Comparison of ENCODE assay signal across 8 mouse cellular contexts in genomic region chrX:53670294-53670693, GRCm38 (mm10). TPM values are rescaled to one million over a fixed set of nuclear protein-coding genes. Genes with fewer than 3 reads are reported as not detected.
DNase-seq lines count a peak whose midpoint lies in the region; ATAC-seq and TF ChIP-seq lines count a peak whose summit lies in the region.

Gene Rtl8b, minus strand, starts transcription at chrX:53670408.

- H3K27ac ChIP-seq in ES-Bruce4 (ENCODE audit: insufficient read depth, low read length), result no peak within 1 kb of the TSS
- peak within 1 kb of the TSS; percentile 89 for H3K27ac ChIP-seq in layer of hippocampus, adult 2 months
- H3K27ac ChIP-seq in neural tube, embryonic 15.5 days (replicated peaks), result peak within 1 kb of the TSS; percentile 82

- H3K27me3 ChIP-seq in ES-Bruce4 (ENCODE audit: control insufficient read depth, insufficient read depth, low read length, poor library complexity, severe bottlenecking), result no peaks in the 10 kb centered on the region
- no peaks in the 10 kb centered on the region for H3K27me3 ChIP-seq in neural tube, embryonic 15.5 days (replicated peaks)

- H3K9ac ChIP-seq in ES-Bruce4 (ENCODE audit: low read depth, poor library complexity, severe bottlenecking), result no peak within 1 kb of the TSS
- no peak within 1 kb of the TSS for H3K9ac ChIP-seq in neural tube, embryonic 15.5 days (replicated peaks)

- WGBS in lung, adult 2 months, result 31% methylated on average over 14 of the region's 15 CpGs
- 31% methylated on average over 11 of the region's 15 CpGs for WGBS in neural tube, embryonic 15.5 days

- peak within 1 kb of the TSS; percentile 49 for H3K4me2 ChIP-seq in neural tube, embryonic 15.5 days

- ATAC-seq in neural tube, embryonic 15.5 days (ENCODE audit: low FRiP score), result peak; percentile 97

- DNase-seq in cerebellum, adult 11-12 months, result peak; percentile 90
- peak; percentile 76 for DNase-seq in forelimb bud, embryonic 11.5 days (ENCODE audit: low read depth, low spot score)
- peak; percentile 84 for DNase-seq in heart, postnatal 4 days
- DNase-seq in layer of hippocampus, adult 2 months (ENCODE audit: low spot score in 2 of 2), result peak; percentile 82 to 89
- peak; percentile 71 for DNase-seq in lung, adult 2 months
- peak; percentile 77 for DNase-seq in testis, postnatal 10 days (ENCODE audit: low spot score)

- H3K9me3 ChIP-seq in ES-Bruce4 (replicated peaks; ENCODE audit: control insufficient read depth, insufficient read depth, low read length, poor library complexity, severe bottlenecking), result no peaks in the 10 kb centered on the region
- no peaks in the 10 kb centered on the region for H3K9me3 ChIP-seq in neural tube, embryonic 15.5 days (replicated peaks)

- no peaks in the 10 kb centered on the region for H3K4me1 ChIP-seq in ES-Bruce4 (ENCODE audit: control insufficient read depth, insufficient read depth, low read length)
- no peaks in the 10 kb centered on the region for H3K4me1 ChIP-seq in lung, adult 2 months (ENCODE audit: control insufficient read depth, insufficient read depth, low read length)
- H3K4me1 ChIP-seq in neural tube, embryonic 15.5 days, result no peaks in the 10 kb centered on the region

- H3K36me3 ChIP-seq in ES-Bruce4 (ENCODE audit: control insufficient read depth, insufficient read depth, low read length, poor library complexity, severe bottlenecking), result no peaks in the 10 kb centered on the region
- H3K36me3 ChIP-seq in neural tube, embryonic 15.5 days, result no peaks in the 10 kb centered on the region

- H3K4me3 ChIP-seq in ES-Bruce4 (ENCODE audit: low read depth, low read length), result peak within 1 kb of the TSS; percentile 40
- H3K4me3 ChIP-seq in layer of hippocampus, adult 2 months, result peak within 1 kb of the TSS; percentile 49
- H3K4me3 ChIP-seq in lung, adult 2 months (replicated peaks; ENCODE audit: extremely low read depth, low read depth, low read length), result peak within 1 kb of the TSS; percentile 1
- H3K4me3 ChIP-seq in neural tube, embryonic 15.5 days (replicated peaks), result peak within 1 kb of the TSS; percentile 34

- no peak for TF ChIP-seq CTCF in ES-Bruce4 (IDR thresholded peaks at IDR 0.05; ENCODE audit: low read depth, low read length)
- TF ChIP-seq CTCF in layer of hippocampus, adult 2 months (conservative IDR thresholded peaks at IDR 0.05), result no peak
- no peak for TF ChIP-seq CTCF in lung, adult 2 months (IDR thresholded peaks at IDR 0.05; ENCODE audit: insufficient read depth, low read length)

- TF ChIP-seq POLR2A in ES-Bruce4 (IDR thresholded peaks at IDR 0.05; ENCODE audit: insufficient read depth, low read length), result no peak
- TF ChIP-seq POLR2A in lung, adult 2 months (IDR thresholded peaks at IDR 0.05; ENCODE audit: borderline replicate concordance, extremely low read depth, low read depth, low read length), result peak; percentile 37; the same call in 1 of the 2 replicates

- no peak for TF ChIP-seq EP300 in ES-Bruce4 (IDR thresholded peaks at IDR 0.05; ENCODE audit: insufficient read depth, low read depth, low read length)

RNA-seq across cellular contexts. Expression of gene Rtl8b, which starts in this region (rescaled TPM):
- polyA plus RNA-seq in ES-Bruce4 (2011; ENCODE audit: insufficient read depth, insufficient read length, low read depth, missing spikeins), result 9.0 and 12.1 TPM in 2 replicates
- total RNA-seq in heart, postnatal 4 days (2021), result 100 to 1,000 TPM; 131 to 154 TPM
- 100 to 1,000 TPM; 164 to 168 TPM for total RNA-seq in layer of hippocampus, adult 2 months (2021)
- 314 and 349 TPM in 2 replicates for polyA plus RNA-seq in lung, adult 2 months (2012; rRNA removed)
- 177 and 219 TPM in 2 replicates for polyA plus RNA-seq in neural tube, embryonic 15.5 days (2015; fragmentation: Nextera tagmentation; extraction: Ambion mirVana)

Comparison
In these comparisons a context has a peak if more than half of its experiments do, and no peak if none do; other contexts are left out.
1. RNA of gene Rtl8b (polyA plus RNA-seq): 314 to 349 TPM in lung, adult 2 months and 177 to 219 TPM in neural tube, embryonic 15.5 days; 9.0 to 12.1 TPM in ES-Bruce4; every median in the first group is over 10 times any median in the second.
2. Peak in every context shown above with its lines, with median percentiles within 50 percentile points of each other: H3K4me3 ChIP-seq and DNase-seq.